Mouse (Mus musculus): ENCODE results near the gene Top1. TPM values are rescaled to one million over a fixed set of nuclear protein-coding genes. Genes with fewer than 3 reads are reported as not detected.
"Not testable (repeated sequence)": the region's sequence is repeated elsewhere in the genome, so short reads cannot be mapped to it uniquely, and the experiment has no call there.

The Top1 gene
- total RNA-seq, 2 experiments from 2014 or later = 48.8 to 50.8 TPM

GRCm38 (mm10) chr2:160628666-160629527 lies 16.8 kb upstream of the Top1 start:
- DNase-seq (ENCODE audit: low spot score) = no peak
- intact Hi-C loops (cut with DNase I) = loop anchor here (2.0 kb wide), 1 partner anchor 14 kb away; no protein-coding TSS in a partner anchor

GRCm38 (mm10) chr2:160629528-160629830 lies 16.2 kb upstream of the Top1 start:
- DNase-seq (ENCODE audit: low spot score) = no peak
- intact Hi-C loops (cut with DNase I) = loop anchor here (2.0 kb wide), 1 partner anchor 13 kb away; no protein-coding TSS in a partner anchor

GRCm38 (mm10) chr2:160630872-160631597 lies 14.7 kb upstream of the Top1 start:
- no peak for DNase-seq (ENCODE audit: low spot score)
- intact Hi-C loops (cut with DNase I) = no loop called here

- no peak for DNase-seq (ENCODE audit: low spot score)
- intact Hi-C loops (cut with DNase I) = no loop called here
Observed at GRCm38 (mm10) chr2:160639911-160640717, 5.6 kb upstream of the Top1 start.

- intact Hi-C loops (cut with DNase I) = no loop called here
- DNase-seq (ENCODE audit: low spot score) = no peak
Observed at GRCm38 (mm10) chr2:160641176-160641575, 4.5 kb upstream of the Top1 start.

- peak; percentile 26 for DNase-seq (ENCODE audit: low spot score)
- intact Hi-C loops (cut with DNase I) = loop anchor here (5.0 kb wide), 2 partner anchors 34 to 46 kb away; no protein-coding TSS in a partner anchor
Observed at GRCm38 (mm10) chr2:160646144-160646844, 606 bp downstream of the Top1 start.

- no peak for DNase-seq (ENCODE audit: low spot score)
- intact Hi-C loops (cut with DNase I) = loop anchor here (5.0 kb wide), 2 partner anchors 35 to 45 kb away; no protein-coding TSS in a partner anchor
Observed at GRCm38 (mm10) chr2:160646845-160647178, 1.1 kb downstream of the Top1 start.

GRCm38 (mm10) chr2:160648097-160648496 lies 2.4 kb downstream of the Top1 start:
- DNase-seq (ENCODE audit: low spot score) = no peak
- intact Hi-C loops (cut with DNase I) = loop anchor here (5.0 kb wide), 2 partner anchors 36 to 44 kb away; no protein-coding TSS in a partner anchor

GRCm38 (mm10) chr2:160649072-160649471 lies 3.4 kb downstream of the Top1 start:
- intact Hi-C loops (cut with DNase I) = loop anchor here (5.0 kb wide), 2 partner anchors 37 to 43 kb away; no protein-coding TSS in a partner anchor
- DNase-seq (ENCODE audit: low spot score) = no peak

GRCm38 (mm10) chr2:160651165-160651564 lies 5.5 kb downstream of the Top1 start:
- DNase-seq (ENCODE audit: low spot score) = no peak
- intact Hi-C loops (cut with DNase I) = no loop called here

- no peak for DNase-seq (ENCODE audit: low spot score)
Observed at GRCm38 (mm10) chr2:160653218-160653617, 7.5 kb downstream of the Top1 start.

GRCm38 (mm10) chr2:160655561-160655960 lies 9.9 kb downstream of the Top1 start:
- no peak for DNase-seq (ENCODE audit: low spot score)
- intact Hi-C loops (cut with DNase I) = no loop called here

More at GRCm38 (mm10) chr2:160653218-160653617, 7.5 kb downstream of the Top1 start:
- intact Hi-C loops (cut with DNase I) = no loop called here

- intact Hi-C loops (cut with DNase I) = no loop called here
- no peak for DNase-seq (ENCODE audit: low spot score)
Observed at GRCm38 (mm10) chr2:160656234-160656633, 10.5 kb downstream of the Top1 start.

GRCm38 (mm10) chr2:160657801-160658442 lies 12.2 kb downstream of the Top1 start:
- intact Hi-C loops (cut with DNase I) = no loop called here
- no peak for DNase-seq (ENCODE audit: low spot score)

GRCm38 (mm10) chr2:160658811-160659210 lies 13.1 kb downstream of the Top1 start:
- intact Hi-C loops (cut with DNase I) = no loop called here
- no peak for DNase-seq (ENCODE audit: low spot score)

GRCm38 (mm10) chr2:160664421-160664820 lies 18.7 kb downstream of the Top1 start:
- intact Hi-C loops (cut with DNase I) = no loop called here
- no peak for DNase-seq (ENCODE audit: low spot score)

- intact Hi-C loops (cut with DNase I); DNase-seq (ENCODE audit: low spot score): not testable (repeated sequence)
Observed at GRCm38 (mm10) chr2:160664986-160665385, 19.3 kb downstream of the Top1 start.

- intact Hi-C loops (cut with DNase I) = no loop called here
- no peak for DNase-seq (ENCODE audit: low spot score)
Observed at GRCm38 (mm10) chr2:160667259-160667658, 21.6 kb downstream of the Top1 start.

GRCm38 (mm10) chr2:160700271-160700670 lies 54.6 kb downstream of the Top1 start:
- DNase-seq (ENCODE audit: low spot score) = peak; percentile 64
- intact Hi-C loops (cut with DNase I) = loop anchor here (5.0 kb wide), 1 partner anchor 98 kb away; no protein-coding TSS in a partner anchor

Data from heart, postnatal 25 days (tissue).